Mouse (Mus musculus) stomach, postnatal 0 days (tissue): ENCODE data around the gene Nucb2. TPM values are rescaled to one million over a fixed set of nuclear protein-coding genes. Genes with fewer than 3 reads are reported as not detected.

Experiments
- ATAC-seq: fragments of 200-750 bp; cut with Nextera tagmentation; 2 replicates; pipeline ENCODE4 v1.8.0; 2017; ENCODE audit not compliant: low FRiP score, low TSS enrichment
- DNase-seq: peaks from one replicate; pipeline ENCODE4 v3.0.0-alpha.2; 2016; ENCODE audit warnings: low spot score
- H3K27ac ChIP-seq: fragments of 300-500 bp; sonication (generic); replicated peaks from 2 replicates; pipeline ENCODE4 v1.5.1; 2014; ENCODE audit warnings: mild to moderate bottlenecking, control low read depth
- H3K27me3 ChIP-seq: fragments of 300-500 bp; sonication (generic); 2 replicates; pipeline ENCODE4 v1.6.1; 2014; ENCODE audit warnings: low read length; ENCODE audit not compliant: control insufficient read depth, insufficient read depth
- H3K36me3 ChIP-seq: fragments of 300-500 bp; sonication (generic); 2 replicates; pipeline ENCODE4 v1.6.1; 2014; ENCODE audit warnings: low read length, mixed read lengths; ENCODE audit not compliant: control insufficient read depth, insufficient read depth
- H3K4me1 ChIP-seq: fragments of 300-500 bp; sonication (generic); replicated peaks from 2 replicates; pipeline ENCODE4 v1.6.1; 2014; ENCODE audit warnings: antibody characterized with exemption; ENCODE audit not compliant: control insufficient read depth, insufficient read depth
- H3K4me2 ChIP-seq: fragments of 300-500 bp; sonication (generic); replicated peaks from 2 replicates; pipeline ENCODE4 v1.6.1; 2014; ENCODE audit warnings: low read depth, mild to moderate bottlenecking, control low read depth, moderate library complexity
- H3K4me3 ChIP-seq: fragments of 300-500 bp; sonication (generic); 2 replicates; pipeline ENCODE4 v1.5.1; 2014; ENCODE audit warnings: low read depth, low read length, control low read depth
- H3K9ac ChIP-seq: fragments of 300-500 bp; sonication (generic); 2 replicates; pipeline ENCODE4 v1.6.1; 2014; ENCODE audit warnings: mild to moderate bottlenecking, low read length, control low read depth, mixed read lengths
- H3K9me3 ChIP-seq: fragments of 300-500 bp; sonication (generic); 2 replicates; pipeline ENCODE4 v1.6.1; 2016; ENCODE audit warnings: low read length; ENCODE audit not compliant: control insufficient read depth
- CTCF ChIP-seq: IDR thresholded peaks from 2 replicates; pipeline ENCODE4 v1.5.1; 2016; ENCODE audit warnings: antibody characterized with exemption, low read depth, mild to moderate bottlenecking, moderate library complexity
- EP300 ChIP-seq: optimal IDR thresholded peaks from 2 replicates; pipeline ENCODE3; 2016; ENCODE audit warnings: antibody characterized with exemption
- WGBS: fragments of 180-500 bp; shearing (Covaris S2); extraction: QIAGEN DNeasy Blood & Tissue Kit; methylation state at CpG from one replicate; pipeline ENCODE4 v1.1.7; 2014; 5-methylcytosine and 5-hydroxymethylcytosine counted together
- polyA plus RNA-seq: library from polyadenylated mRNA; unstranded; fragments of >200 nt; fragmentation: Nextera tagmentation; extraction: Ambion mirVana; gene quantifications from 2 replicates; pipeline ENCODE4 v1.2.1, GENCODE M21; 2015

Nucb2 gene
- 45.5 and 46.2 TPM in 2 replicates for polyA plus RNA-seq

DNA sequence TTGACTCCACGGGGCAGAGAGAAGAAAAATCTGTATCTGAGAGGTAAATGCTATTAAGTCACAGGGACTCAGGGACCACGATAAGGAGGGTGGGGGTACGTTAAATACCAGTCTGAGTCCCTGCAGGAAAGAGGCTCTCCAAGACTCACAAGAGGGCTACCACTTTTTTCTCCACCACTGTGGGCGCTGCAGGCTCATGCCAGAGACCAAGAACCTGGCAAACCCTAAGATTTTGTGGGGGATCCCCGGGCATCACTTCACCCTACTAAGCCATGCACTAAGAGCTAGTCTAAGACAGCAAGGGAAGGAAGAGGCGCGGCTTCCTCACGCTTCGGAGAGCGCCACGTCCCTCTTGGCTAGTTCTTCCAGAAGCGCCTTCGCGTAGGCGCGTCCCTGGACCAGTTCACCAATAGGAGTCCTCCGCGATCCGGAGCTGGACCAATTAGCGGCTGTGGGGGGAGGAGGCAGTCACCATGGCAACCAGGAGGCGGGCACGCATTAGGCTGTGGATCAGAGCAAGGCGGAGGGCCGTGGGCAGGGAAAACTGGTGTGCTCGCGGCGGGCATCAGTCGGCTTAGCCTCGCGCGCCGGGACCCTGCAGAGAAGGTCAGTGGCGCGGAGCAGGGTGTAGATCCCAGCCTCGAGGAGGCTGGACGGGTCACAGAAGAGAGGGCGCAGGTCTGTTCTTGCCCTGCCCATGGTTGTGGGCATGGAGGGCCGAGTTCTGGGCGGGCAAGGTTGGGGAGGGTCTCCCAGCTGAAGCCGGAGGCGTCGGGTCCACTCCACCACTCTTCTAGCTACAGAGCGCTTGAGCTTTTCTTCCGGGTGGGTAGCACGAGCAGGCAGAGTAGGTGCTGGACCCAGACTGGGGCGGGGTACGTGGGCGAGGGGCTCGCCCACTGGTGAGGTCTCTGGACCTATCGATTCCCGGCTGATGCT, at the start of gene Nucb2:
Nucb2 (plus strand) TSS at position 491 of the 939 bp plus-strand sequence.
- Histone ChIP-seq H3K9ac (peak within 1 kb of the TSS; percentile 89), H3K4me2 (peak within 1 kb of the TSS; percentile 95), H3K27ac (peak within 1 kb of the TSS; percentile 79), H3K4me3 (peak within 1 kb of the TSS; percentile 88), H3K36me3 (no peaks in the 10 kb centered on the region), H3K27me3 (no peaks in the 10 kb centered on the region), H3K4me1 (no peaks in the 10 kb centered on the region), H3K9me3 (no peaks in the 10 kb centered on the region)
- WGBS: under 1% methylated on average over 50 of the region's 51 CpGs
- peak; percentile 99 for DNase-seq
- TF ChIP-seq CTCF (peak; percentile 46; the same call in 1 of the 2 replicates), EP300 (no peak)
- peak; percentile 100 for ATAC-seq

DNA sequence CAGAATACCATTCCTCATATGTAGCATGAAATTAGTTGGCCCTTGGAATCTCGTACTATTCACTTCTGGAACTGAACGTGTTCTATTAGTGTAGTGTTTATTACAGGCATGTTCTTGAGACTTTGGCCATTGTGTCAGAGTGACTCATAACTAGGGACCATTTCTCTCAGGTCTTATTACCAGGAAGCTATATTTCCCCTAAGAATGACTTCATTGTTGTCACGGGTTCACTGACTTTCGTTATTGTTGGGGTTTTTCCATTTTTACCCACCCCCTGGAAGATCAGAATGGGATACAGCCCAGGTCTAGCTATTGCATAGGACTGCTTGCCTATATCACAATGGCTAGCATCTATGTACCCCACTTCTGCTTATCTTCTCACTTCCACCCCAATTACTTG, 47.2 kb upstream of the Nucb2 start:
- no peak overlapping the region for H3K4me3 ChIP-seq
- H3K27ac ChIP-seq: no peak overlapping the region
- WGBS: 39% methylated on average over 4 of the region's 4 CpGs
- peak; percentile 82 for ATAC-seq
- no peaks in the 10 kb centered on the region for H3K36me3 ChIP-seq
- H3K9ac ChIP-seq: no peak overlapping the region
- no peaks in the 10 kb centered on the region for H3K27me3 ChIP-seq
- H3K9me3 ChIP-seq: no peaks in the 10 kb centered on the region
- H3K4me2 ChIP-seq: no peak overlapping the region
- TF ChIP-seq CTCF (no peak), EP300 (no peak)
- no peak for DNase-seq
- no peaks in the 10 kb centered on the region for H3K4me1 ChIP-seq

DNA sequence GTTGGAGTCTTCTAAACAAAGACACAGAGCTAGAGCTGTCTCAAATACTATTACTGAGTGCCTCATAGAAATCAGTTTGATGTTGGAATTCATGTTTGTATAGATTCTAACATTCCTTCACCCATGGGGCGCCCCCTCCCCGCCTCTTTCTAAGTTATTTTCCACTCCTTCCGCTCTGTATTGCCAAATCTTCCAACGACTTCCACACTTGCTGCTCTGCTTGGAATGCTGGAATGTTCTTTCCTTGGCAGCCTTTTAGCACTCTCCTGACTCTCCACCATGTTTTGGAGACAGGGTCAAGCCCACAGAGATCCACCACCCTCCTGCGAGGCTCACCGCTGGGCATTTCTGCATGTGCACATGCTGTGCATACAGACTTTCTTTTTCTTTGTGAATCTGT, 46.8 kb upstream of the Nucb2 start:
- ATAC-seq (no peak), DNase-seq (no peak)
- no peaks in the 10 kb centered on the region for H3K4me1 ChIP-seq
- H3K9me3 ChIP-seq: no peaks in the 10 kb centered on the region
- H3K36me3 ChIP-seq: no peaks in the 10 kb centered on the region
- no peak overlapping the region for H3K9ac ChIP-seq
- H3K4me3 ChIP-seq: no peak overlapping the region
- WGBS: 55% methylated on average over 6 of the region's 6 CpGs
- H3K27me3 ChIP-seq: no peaks in the 10 kb centered on the region
- no peak for TF ChIP-seq CTCF
- H3K4me2 ChIP-seq: no peak overlapping the region
- no peak overlapping the region for H3K27ac ChIP-seq

DNA sequence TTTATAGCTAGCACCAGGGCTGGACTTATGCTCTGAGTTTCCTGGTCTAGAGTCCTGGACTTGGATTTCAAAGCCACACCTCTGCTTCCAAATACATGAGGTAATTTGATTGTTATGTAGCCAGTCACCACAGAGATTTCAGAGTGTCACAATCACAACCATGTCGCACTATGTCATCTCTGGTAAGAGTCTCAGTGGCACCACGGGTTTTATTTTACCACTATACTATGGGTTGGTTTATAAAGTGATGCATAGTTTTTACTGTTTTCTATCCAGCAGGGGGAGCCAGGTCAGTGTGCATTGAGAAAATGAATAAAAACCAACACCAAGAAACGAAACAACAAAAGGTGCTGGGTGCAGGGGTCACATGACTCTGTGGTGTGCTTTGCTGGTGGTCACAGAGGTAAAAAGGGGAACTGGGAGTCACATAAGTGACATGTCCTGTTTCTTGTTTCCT, 45.2 kb upstream of the Nucb2 start:
- DNase-seq (peak; percentile 30), ATAC-seq (peak; percentile 92)
- H3K27ac ChIP-seq: no peak overlapping the region
- H3K9me3 ChIP-seq: no peaks in the 10 kb centered on the region
- 27% methylated on average over 3 of the region's 3 CpGs for WGBS
- H3K4me3 ChIP-seq: no peak overlapping the region
- no peaks in the 10 kb centered on the region for H3K36me3 ChIP-seq
- TF ChIP-seq CTCF (peak; percentile 82), EP300 (no peak)
- H3K4me2 ChIP-seq: no peak overlapping the region
- no peaks in the 10 kb centered on the region for H3K27me3 ChIP-seq
- H3K4me1 ChIP-seq: no peaks in the 10 kb centered on the region
- no peak overlapping the region for H3K9ac ChIP-seq

DNA sequence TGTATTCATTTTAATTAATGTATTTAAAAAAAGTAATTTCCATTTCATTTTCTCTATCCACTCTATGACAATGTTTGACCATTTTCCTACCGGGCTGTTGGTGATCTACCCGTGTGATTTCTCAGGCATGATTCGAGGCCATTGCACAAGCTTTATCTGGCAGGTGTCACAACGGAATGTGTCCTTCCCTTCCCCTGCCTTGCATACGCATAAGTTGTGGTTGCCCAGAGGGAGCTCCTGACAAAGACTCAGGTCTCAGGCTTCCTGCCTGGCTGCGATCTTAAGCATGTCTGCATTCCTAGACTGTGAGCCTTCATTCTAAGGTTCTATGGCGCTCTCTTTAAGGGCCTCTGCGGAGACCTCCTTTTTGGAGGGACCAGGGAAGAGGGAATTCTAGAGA, 42.1 kb upstream of the Nucb2 start:
- Histone ChIP-seq H3K27me3 (no peaks in the 10 kb centered on the region), H3K9me3 (no peaks in the 10 kb centered on the region), H3K36me3 (no peaks in the 10 kb centered on the region), H3K4me2 (no peak overlapping the region), H3K27ac (0 out of 2 replicates have a peak overlapping the region, but pooled peaks have one; percentile 2), H3K4me1 (no peaks in the 10 kb centered on the region), H3K4me3 (no peak overlapping the region), H3K9ac (no peak overlapping the region)
- no peak for TF ChIP-seq EP300
- TF ChIP-seq CTCF: no peak
- WGBS: 41% methylated on average over 8 of the region's 8 CpGs
- DNase-seq (no peak), ATAC-seq (no peak)

DNA sequence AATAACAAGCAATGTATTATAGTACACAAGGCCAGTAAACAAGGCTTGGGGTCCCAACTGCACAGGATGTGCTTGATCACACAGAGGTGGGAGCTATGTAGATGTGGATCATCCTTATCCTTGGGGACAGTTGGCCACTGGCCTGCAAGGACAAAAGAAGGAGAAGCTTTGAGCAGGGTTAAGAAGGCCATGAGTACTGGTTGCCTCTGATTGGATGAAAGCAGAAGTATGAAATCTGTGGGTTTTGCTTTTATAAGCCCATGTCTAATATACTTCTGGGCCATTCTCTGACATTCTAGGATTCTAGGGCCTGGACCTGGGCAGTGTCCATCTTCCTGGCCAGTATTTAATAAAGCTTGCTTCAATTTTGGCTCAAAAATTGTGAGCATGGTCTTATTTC, 28.3 kb upstream of the Nucb2 start:
- DNase-seq (no peak), ATAC-seq (no peak)

More for the DNA sequence above, 28.3 kb upstream of the Nucb2 start:
- Histone ChIP-seq H3K27ac (no peak overlapping the region), H3K4me3 (no peak overlapping the region), H3K4me2 (no peak overlapping the region), H3K9ac (no peak overlapping the region), H3K36me3 (no peaks in the 10 kb centered on the region), H3K4me1 (no peaks in the 10 kb centered on the region), H3K9me3 (no peaks in the 10 kb centered on the region), H3K27me3 (no peaks in the 10 kb centered on the region)
- TF ChIP-seq CTCF (no peak), EP300 (no peak)
